Mouse (Mus musculus) testis, postnatal 14 days (tissue): ENCODE measurements around the gene Atp6ap2.
"Not testable (repeated sequence)": the region's sequence is repeated elsewhere in the genome, so short reads cannot be mapped to it uniquely, and the experiment has no call there.

Source experiments
- DNase-seq: peaks from one replicate; pipeline ENCODE4 v3.0.0; 2021; ENCODE audit warnings: low spot score

The Atp6ap2 gene

GRCm38 (mm10) chrX:12587192-12587957 lies at the start of gene Atp6ap2:
TSS of gene Atp6ap2 (plus strand) at chrX:12587801.
- peak; percentile 93 for DNase-seq

GRCm38 (mm10) chrX:12544417-12544816 lies 43.2 kb upstream of the Atp6ap2 start:
- DNase-seq = no peak

- DNase-seq = no peak
Measured at GRCm38 (mm10) chrX:12557086-12557485, 30.5 kb upstream of the Atp6ap2 start.

GRCm38 (mm10) chrX:12571407-12571806 lies 16.2 kb upstream of the Atp6ap2 start:
- DNase-seq = no peak

- DNase-seq = no peak
Measured at GRCm38 (mm10) chrX:12577936-12578335, 9.7 kb upstream of the Atp6ap2 start.

GRCm38 (mm10) chrX:12578339-12578868 lies 9.2 kb upstream of the Atp6ap2 start:
- DNase-seq = no peak

- DNase-seq = no peak
Measured at GRCm38 (mm10) chrX:12583261-12583660, 4.3 kb upstream of the Atp6ap2 start.

- no peak for DNase-seq
Measured at GRCm38 (mm10) chrX:12587958-12588355, 356 bp downstream of the Atp6ap2 start.

GRCm38 (mm10) chrX:12591401-12591943 lies 3.9 kb downstream of the Atp6ap2 start:
- no peak for DNase-seq

GRCm38 (mm10) chrX:12592011-12592410 lies 4.4 kb downstream of the Atp6ap2 start:
- peak; percentile 8 for DNase-seq

GRCm38 (mm10) chrX:12593824-12594223 lies 6.2 kb downstream of the Atp6ap2 start:
- DNase-seq = no peak

- not testable (repeated sequence) for DNase-seq
Measured at GRCm38 (mm10) chrX:12610541-12610940, 22.9 kb downstream of the Atp6ap2 start.

GRCm38 (mm10) chrX:12611211-12611610 lies 23.6 kb downstream of the Atp6ap2 start:
- no peak for DNase-seq

- DNase-seq = not testable (repeated sequence)
Measured at GRCm38 (mm10) chrX:12612360-12612759, 24.8 kb downstream of the Atp6ap2 start.

GRCm38 (mm10) chrX:12625131-12625530 lies 37.5 kb downstream of the Atp6ap2 start:
- no peak for DNase-seq

- no peak for DNase-seq
Measured at GRCm38 (mm10) chrX:12644976-12645375, 57.4 kb downstream of the Atp6ap2 start.

GRCm38 (mm10) chrX:12645531-12646304 lies 58.1 kb downstream of the Atp6ap2 start:
- no peak for DNase-seq

- DNase-seq = peak; percentile 28
Measured at GRCm38 (mm10) chrX:12651906-12652305, 64.3 kb downstream of the Atp6ap2 start.

GRCm38 (mm10) chrX:12653879-12654278 lies 66.3 kb downstream of the Atp6ap2 start:
- no peak for DNase-seq
